Mouse (Mus musculus) hindbrain, embryonic 11.5 days (tissue): ENCODE results near the gene S100a7a. TPM values are rescaled to one million over a fixed set of nuclear protein-coding genes. Genes with fewer than 3 reads are reported as not detected.
A peak's percentile ranks its signal among the peaks of the same experiment; 100 is the strongest.

Experiments used
- ATAC-seq: fragments of 200-750 bp; cut with Nextera tagmentation; 2 replicates; pipeline ENCODE4 v1.8.0; 2017; ENCODE audit warnings: mild to moderate bottlenecking, moderate TSS enrichment, moderate library complexity; ENCODE audit not compliant: low FRiP score
- DNase-seq: peaks from one replicate; pipeline ENCODE4 v3.0.0-alpha.2; 2015; ENCODE audit warnings: low spot score
- H3K27ac ChIP-seq: fragments of 300-500 bp; sonication (generic); 2 replicates; pipeline ENCODE4 v1.5.1; 2014; ENCODE audit warnings: mild to moderate bottlenecking, low read depth, low read length
- H3K27me3 ChIP-seq: fragments of 300-500 bp; sonication (generic); 2 replicates; pipeline ENCODE4 v1.6.1; 2014; ENCODE audit warnings: mild to moderate bottlenecking, low read length, moderate library complexity, mixed read lengths; ENCODE audit not compliant: control insufficient read depth, insufficient read depth
- H3K36me3 ChIP-seq: fragments of 300-500 bp; sonication (generic); 2 replicates; pipeline ENCODE4 v1.6.1; 2014; ENCODE audit warnings: mild to moderate bottlenecking, low read length, moderate library complexity, mixed read lengths; ENCODE audit not compliant: control insufficient read depth, insufficient read depth
- H3K4me1 ChIP-seq: fragments of 300-500 bp; sonication (generic); replicated peaks from 2 replicates; pipeline ENCODE4 v1.6.1; 2014; ENCODE audit warnings: low read length, mixed read lengths; ENCODE audit not compliant: control insufficient read depth, insufficient read depth
- H3K4me2 ChIP-seq: fragments of 300-500 bp; sonication (generic); replicated peaks from 2 replicates; pipeline ENCODE4 v1.6.1; 2014; ENCODE audit warnings: mild to moderate bottlenecking, low read depth, low read length
- H3K4me3 ChIP-seq: fragments of 300-500 bp; sonication (generic); 2 replicates; pipeline ENCODE4 v1.5.1; 2014; ENCODE audit warnings: low read depth, low read length
- H3K9ac ChIP-seq: fragments of 300-500 bp; sonication (generic); 2 replicates; pipeline ENCODE4 v1.6.1; 2014; ENCODE audit warnings: low read depth, low read length
- H3K9me3 ChIP-seq: fragments of 300-500 bp; sonication (generic); 2 replicates; pipeline ENCODE4 v1.6.1; 2016; ENCODE audit warnings: low read length; ENCODE audit not compliant: control insufficient read depth
- WGBS: fragments of 180-500 bp; shearing (Covaris S2); extraction: QIAGEN DNeasy Blood & Tissue Kit; methylation state at CpG from one replicate; pipeline ENCODE4 v1.1.7; 2014; 5-methylcytosine and 5-hydroxymethylcytosine counted together
- polyA plus RNA-seq: library from polyadenylated mRNA; unstranded; fragments of >200 nt; fragmentation: Nextera tagmentation; extraction: Ambion mirVana; gene quantifications from 2 replicates; pipeline ENCODE4 v1.2.1, GENCODE M21; 2014

Gene S100a7a
- polyA plus RNA-seq, 1 experiment from 2014 or later = not detected

- no peak for ATAC-seq
- Histone ChIP-seq H3K4me3 (no peak overlapping the region), H3K27me3 (no peaks in the 10 kb centered on the region), H3K9me3 (no peaks in the 10 kb centered on the region), H3K9ac (no peak overlapping the region), H3K27ac (no peak overlapping the region), H3K4me2 (no peak overlapping the region), H3K36me3 (no peaks in the 10 kb centered on the region), H3K4me1 (no peaks in the 10 kb centered on the region)
- peak; percentile 25 for DNase-seq
- 74% methylated on average over 4 of the region's 4 CpGs for WGBS
Measured at GRCm38 (mm10) chr3:90657405-90657804, 3.6 kb downstream of the S100a7a start.

- DNase-seq (no peak), ATAC-seq (no peak)
- no peak overlapping the region for H3K4me3 ChIP-seq
- H3K4me2 ChIP-seq = no peak overlapping the region
- no peaks in the 10 kb centered on the region for H3K9me3 ChIP-seq
- H3K27me3 ChIP-seq = no peaks in the 10 kb centered on the region
- H3K36me3 ChIP-seq = no peaks in the 10 kb centered on the region
- H3K9ac ChIP-seq = no peak overlapping the region
- no peaks in the 10 kb centered on the region for H3K4me1 ChIP-seq
- no peak overlapping the region for H3K27ac ChIP-seq
Measured at GRCm38 (mm10) chr3:90659364-90660044, 5.7 kb downstream of the S100a7a start.

DNA sequence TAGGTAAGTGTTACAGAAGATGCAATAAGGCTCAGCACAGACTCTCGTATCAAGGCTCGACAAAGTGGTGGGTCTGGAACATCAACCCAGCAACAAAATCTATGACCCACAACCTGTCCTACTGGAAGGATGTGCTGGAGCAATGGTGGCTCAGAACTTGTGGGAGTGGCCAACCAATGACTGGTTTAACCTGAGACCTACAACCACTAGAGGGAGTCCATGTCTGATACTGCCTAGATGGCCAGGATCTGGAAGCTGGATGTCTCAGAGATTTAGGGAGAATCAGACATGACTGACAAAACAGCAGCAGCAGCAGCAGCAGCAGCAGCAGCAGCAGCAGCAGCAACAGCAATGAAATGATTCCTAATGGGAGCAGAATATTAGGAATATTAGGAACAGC is 10.4 kb downstream of the S100a7a start:
- H3K36me3 ChIP-seq = no peaks in the 10 kb centered on the region
- ATAC-seq (no peak), DNase-seq (peak; percentile 16)
- H3K9ac ChIP-seq = no peak overlapping the region
- H3K4me2 ChIP-seq = no peak overlapping the region
- no peak overlapping the region for H3K4me3 ChIP-seq
- H3K27ac ChIP-seq = no peak overlapping the region
- H3K27me3 ChIP-seq = no peaks in the 10 kb centered on the region
- no peaks in the 10 kb centered on the region for H3K9me3 ChIP-seq
- no peaks in the 10 kb centered on the region for H3K4me1 ChIP-seq
- WGBS = 83% methylated on average over 2 of the region's 2 CpGs

- H3K4me3 ChIP-seq = no peak within 1 kb of the TSS
- no peak within 1 kb of the TSS for H3K4me2 ChIP-seq
- no peak within 1 kb of the TSS for H3K27ac ChIP-seq
- no peaks in the 10 kb centered on the region for H3K4me1 ChIP-seq
- H3K36me3 ChIP-seq = no peaks in the 10 kb centered on the region
- H3K27me3 ChIP-seq = no peaks in the 10 kb centered on the region
- ATAC-seq (no peak), DNase-seq (no peak)
- H3K9ac ChIP-seq = no peak within 1 kb of the TSS
- 83% methylated on average over 8 of the region's 8 CpGs for WGBS
- no peaks in the 10 kb centered on the region for H3K9me3 ChIP-seq
Measured at GRCm38 (mm10) chr3:90668846-90669245, 15.0 kb downstream of the S100a7a start, which contains the start of gene S100a8. Gene S100a8, plus strand, starts transcription at chr3:90668978.

DNA sequence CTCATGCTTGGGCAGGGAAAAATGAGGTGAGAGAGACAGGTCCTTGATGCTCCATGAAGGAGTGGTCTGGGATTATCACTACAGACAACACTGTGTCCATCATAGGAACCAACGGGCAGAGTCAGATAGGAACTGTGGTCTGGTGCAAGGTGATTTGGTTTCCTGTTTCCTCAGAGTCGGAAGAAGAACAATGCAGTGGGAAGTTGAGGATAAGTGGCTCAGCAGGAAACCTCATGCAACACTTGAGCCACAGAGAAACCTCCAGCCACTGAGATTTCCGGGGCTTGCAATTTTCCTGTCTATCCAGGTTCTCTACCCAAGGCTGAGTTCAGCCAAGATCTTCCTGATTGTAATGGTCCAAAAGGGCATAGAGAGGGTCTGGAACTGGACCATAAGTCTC is 24.8 kb downstream of the S100a7a start:
- H3K9ac ChIP-seq = no peak overlapping the region

DNA sequence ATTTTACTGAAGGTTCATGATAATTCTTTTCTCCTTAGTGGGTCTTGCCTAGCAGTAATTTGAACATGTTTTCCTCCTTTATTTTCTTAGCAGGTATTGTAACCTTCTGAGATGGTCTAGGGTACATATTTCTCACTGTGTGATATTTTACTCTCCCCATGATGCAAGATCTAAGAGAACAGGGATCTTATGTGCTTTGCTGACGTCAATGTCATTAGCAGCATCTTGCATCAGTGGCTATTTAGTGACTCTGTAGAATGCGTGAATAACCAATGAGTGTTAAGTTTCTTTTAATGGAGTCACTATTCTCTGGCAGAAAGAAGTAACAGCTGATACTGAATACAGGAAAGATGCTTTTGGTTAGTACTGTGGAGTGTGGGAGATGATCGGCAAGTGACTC is 30.1 kb downstream of the S100a7a start:
- H3K4me3 ChIP-seq = no peak overlapping the region
- H3K9me3 ChIP-seq = no peaks in the 10 kb centered on the region
- H3K27ac ChIP-seq = no peak overlapping the region
- no peaks in the 10 kb centered on the region for H3K36me3 ChIP-seq
- H3K4me2 ChIP-seq = no peak overlapping the region
- no peaks in the 10 kb centered on the region for H3K4me1 ChIP-seq
- no peak for ATAC-seq
- H3K27me3 ChIP-seq = no peaks in the 10 kb centered on the region
- no peak for DNase-seq
- H3K9ac ChIP-seq = no peak overlapping the region
- WGBS = 87% methylated on average over 3 of the region's 3 CpGs

More for the DNA sequence above, 24.8 kb downstream of the S100a7a start:
- no peak overlapping the region for H3K4me3 ChIP-seq
- H3K9me3 ChIP-seq = no peaks in the 10 kb centered on the region
- no peaks in the 10 kb centered on the region for H3K27me3 ChIP-seq
- 68% methylated on average over 3 of the region's 3 CpGs for WGBS
- H3K4me2 ChIP-seq = no peak overlapping the region
- ATAC-seq = no peak
- no peaks in the 10 kb centered on the region for H3K36me3 ChIP-seq
- DNase-seq = no peak
- H3K27ac ChIP-seq = no peak overlapping the region
- no peaks in the 10 kb centered on the region for H3K4me1 ChIP-seq

GRCm38 (mm10) chr3:90686835-90687234 is 33.0 kb downstream of the S100a7a start:
- 84% methylated on average over 2 of the region's 2 CpGs for WGBS
- DNase-seq = no peak
- Histone ChIP-seq H3K9ac (no peak overlapping the region), H3K27ac (no peak overlapping the region), H3K9me3 (no peaks in the 10 kb centered on the region), H3K27me3 (no peaks in the 10 kb centered on the region), H3K4me2 (no peak overlapping the region), H3K4me1 (no peaks in the 10 kb centered on the region), H3K36me3 (no peaks in the 10 kb centered on the region), H3K4me3 (no peak overlapping the region)
- ATAC-seq = no peak

- WGBS = 72% methylated on average over 2 of the region's 2 CpGs
- Histone ChIP-seq H3K4me3 (no peak overlapping the region), H3K9me3 (no peaks in the 10 kb centered on the region), H3K4me1 (no peaks in the 10 kb centered on the region), H3K27ac (no peak overlapping the region), H3K9ac (no peak overlapping the region), H3K4me2 (no peak overlapping the region), H3K27me3 (no peaks in the 10 kb centered on the region), H3K36me3 (no peaks in the 10 kb centered on the region)
- ATAC-seq (no peak), DNase-seq (no peak)
Measured at GRCm38 (mm10) chr3:90693496-90693895, 39.7 kb downstream of the S100a7a start.

GRCm38 (mm10) chr3:90695613-90696012 is 41.8 kb downstream of the S100a7a start, which contains the start of gene S100a9:
Gene S100a9, minus strand, starts transcription at chr3:90695721.
- no peak within 1 kb of the TSS for H3K4me2 ChIP-seq
- no peak within 1 kb of the TSS for H3K9ac ChIP-seq
- 71% methylated on average over 3 of the region's 3 CpGs for WGBS
- no peaks in the 10 kb centered on the region for H3K9me3 ChIP-seq
- H3K27ac ChIP-seq = no peak within 1 kb of the TSS
- no peak within 1 kb of the TSS for H3K4me3 ChIP-seq
- ATAC-seq (no peak), DNase-seq (no peak)
- H3K27me3 ChIP-seq = no peaks in the 10 kb centered on the region
- no peaks in the 10 kb centered on the region for H3K36me3 ChIP-seq
- no peaks in the 10 kb centered on the region for H3K4me1 ChIP-seq
